Mouse (Mus musculus): ENCODE results near the gene Lmtk3. TPM values are rescaled to one million over a fixed set of nuclear protein-coding genes. Genes with fewer than 3 reads are reported as not detected.

Lmtk3 gene
- total RNA-seq, 1 experiment from 2014 or later = 14.8 TPM

DNA sequence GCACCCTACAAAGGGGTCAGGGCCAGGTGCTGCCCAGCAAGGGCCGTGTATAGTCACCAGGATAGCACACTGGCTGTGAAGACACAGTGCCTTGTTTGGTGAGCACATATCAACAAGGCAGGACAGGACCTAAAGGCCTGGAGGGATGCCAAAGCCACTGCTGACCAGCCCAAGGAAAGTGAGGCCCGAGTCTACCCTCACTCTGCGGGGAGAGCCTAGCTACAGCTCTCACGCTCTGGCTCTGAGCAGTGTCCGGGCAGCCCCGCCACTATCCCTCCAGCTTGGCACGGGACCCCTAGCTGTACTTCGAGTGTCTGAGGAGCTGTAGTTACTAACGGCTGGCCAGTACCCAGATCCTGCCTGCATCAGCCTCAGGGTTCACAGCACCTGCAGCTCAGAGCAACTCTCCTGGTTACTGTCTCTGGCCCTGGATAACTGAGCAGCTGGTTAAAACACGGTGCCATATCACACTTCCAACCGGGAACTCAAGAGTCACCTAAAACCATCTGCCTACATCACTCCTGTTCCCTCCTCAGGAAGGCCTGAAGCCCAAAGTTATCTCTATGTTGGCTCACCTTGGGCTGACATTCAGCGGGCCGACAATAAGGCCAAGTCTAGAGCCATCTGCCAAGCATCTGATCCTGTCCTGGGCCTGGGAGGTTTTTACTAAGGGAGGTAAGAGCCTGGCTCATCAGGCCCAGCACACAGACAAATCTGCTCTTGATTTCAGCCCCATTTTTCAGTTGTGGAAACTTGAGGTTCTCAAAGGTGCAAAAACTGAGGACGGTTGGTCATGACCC lies 25.9 kb downstream of the Lmtk3 start:
- no peak for DNase-seq

DNA sequence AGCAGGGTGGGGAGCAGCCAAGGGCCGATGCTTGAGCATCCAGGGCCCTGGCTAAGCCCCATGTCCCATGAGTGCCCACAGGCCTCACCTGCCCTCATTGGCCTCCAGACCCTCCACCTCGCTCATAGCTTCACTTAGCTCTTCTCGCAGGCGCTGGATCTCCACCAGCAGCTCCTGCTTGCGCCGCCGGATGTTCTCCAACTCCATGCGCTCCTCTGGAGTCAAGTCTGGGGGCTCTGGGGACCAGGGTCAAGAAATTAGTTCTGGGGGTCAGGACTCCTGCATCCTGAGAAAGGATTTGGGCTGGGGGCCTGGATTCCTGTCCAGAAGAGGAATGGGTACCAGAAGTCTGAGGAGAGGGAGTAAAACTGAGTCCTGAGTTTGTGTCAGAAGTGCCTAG lies 29.4 kb downstream of the Lmtk3 start:
- no peak for DNase-seq

DNA sequence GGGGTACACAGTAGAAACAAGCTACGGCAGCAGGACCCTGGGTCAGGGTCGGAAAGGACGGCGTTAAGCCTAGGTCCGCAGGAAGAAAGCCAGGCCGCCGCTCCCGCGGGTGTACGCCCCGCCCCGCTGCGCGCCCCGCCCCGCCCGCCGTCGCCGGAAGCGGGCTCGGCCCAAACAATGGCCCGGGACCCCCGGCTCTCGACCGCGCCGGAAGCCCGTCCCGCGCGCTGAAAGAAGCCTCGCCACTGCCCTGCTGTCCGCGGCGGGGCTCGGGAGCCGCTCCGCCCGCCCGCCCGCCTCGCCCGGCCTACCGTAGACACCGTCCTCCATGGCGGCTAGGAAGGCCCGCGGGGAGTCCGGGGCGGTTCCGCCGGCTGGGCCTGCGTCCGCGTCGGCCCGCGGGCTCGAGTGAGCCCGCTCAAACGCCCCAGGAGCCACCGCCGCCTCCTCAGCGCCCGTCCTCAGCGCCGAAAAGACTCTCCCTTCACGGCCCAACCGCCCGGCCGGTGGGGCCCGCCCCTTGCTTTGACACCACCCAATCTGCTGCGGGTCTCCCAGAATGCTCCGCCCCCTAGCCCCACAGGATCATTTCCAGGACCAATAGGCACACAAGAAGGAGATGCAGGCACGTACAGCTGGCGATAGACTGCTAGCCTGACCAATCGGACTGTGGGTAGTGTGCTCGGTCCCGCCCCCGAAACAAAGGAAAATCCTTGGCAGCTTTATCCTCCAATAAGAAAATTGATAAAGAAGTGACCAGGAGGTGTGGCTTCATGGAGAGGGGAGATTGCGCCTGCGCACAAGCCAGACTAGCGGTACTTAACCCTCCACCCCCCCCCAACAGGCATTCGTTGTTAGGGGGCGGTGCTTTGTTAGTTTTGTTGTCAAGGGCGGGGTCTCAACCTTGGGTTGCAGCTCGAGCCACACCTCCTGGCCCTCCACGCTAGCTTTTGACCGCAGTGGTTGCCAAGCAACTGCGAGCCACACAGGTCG lies 30.5 kb downstream of the Lmtk3 start, which contains the start of gene Cyth2:
Gene Cyth2 (minus strand): TSS at position 795 of the 993 bp plus-strand sequence.
- DNase-seq = peak; percentile 98

DNA sequence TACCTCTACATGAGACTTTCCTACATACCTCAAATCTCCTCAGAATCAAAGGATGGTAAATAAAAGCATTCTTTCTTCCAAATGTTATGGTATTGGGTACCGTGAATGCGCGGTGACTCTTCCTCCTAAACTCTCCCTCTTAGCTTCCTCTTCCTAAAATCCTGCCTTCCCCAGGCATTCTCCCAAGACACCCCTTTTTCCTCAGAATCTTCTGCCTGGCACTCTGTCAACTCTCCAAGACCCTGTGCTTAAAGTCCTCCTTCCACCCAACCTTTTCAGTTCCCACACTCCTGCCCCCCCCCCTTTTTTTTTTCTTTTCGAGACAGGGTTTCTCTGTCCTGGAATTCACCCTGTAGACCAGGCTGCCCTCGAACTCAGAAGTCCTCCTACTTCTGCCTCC lies 31.3 kb downstream of the Lmtk3 start:
- DNase-seq = no peak

DNA sequence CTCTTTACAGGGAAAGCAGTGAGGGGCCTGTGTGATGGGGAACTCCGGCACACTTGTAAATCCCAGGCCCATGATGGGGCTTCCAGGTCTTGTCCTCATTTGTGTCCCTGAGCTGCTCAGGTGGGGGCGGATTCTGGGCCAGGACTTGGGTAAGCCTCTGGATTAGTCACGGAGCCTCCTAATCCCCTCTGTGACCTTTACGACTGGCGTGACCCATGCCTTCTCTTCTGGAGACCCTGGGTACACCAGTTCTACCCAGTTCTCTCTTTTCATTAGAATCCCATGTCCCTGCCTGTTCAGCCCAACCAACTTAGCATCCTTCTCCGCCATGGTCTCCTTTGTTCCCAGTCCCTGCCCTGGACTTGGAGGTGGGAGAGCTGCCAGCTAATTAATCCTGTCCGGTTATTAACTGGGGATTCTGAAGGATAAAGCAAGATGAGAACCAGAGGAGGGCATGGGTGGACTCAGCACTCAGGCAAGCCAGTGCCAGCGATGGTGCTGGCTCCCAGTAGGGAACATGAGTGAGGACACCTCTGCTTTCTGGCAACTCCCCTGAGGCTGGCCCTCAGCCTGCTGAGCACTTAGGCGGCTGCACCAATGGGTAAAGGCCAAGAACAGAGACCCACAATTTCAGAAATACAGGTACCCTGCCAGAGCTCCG lies 31.9 kb downstream of the Lmtk3 start:
- no peak for DNase-seq

DNA sequence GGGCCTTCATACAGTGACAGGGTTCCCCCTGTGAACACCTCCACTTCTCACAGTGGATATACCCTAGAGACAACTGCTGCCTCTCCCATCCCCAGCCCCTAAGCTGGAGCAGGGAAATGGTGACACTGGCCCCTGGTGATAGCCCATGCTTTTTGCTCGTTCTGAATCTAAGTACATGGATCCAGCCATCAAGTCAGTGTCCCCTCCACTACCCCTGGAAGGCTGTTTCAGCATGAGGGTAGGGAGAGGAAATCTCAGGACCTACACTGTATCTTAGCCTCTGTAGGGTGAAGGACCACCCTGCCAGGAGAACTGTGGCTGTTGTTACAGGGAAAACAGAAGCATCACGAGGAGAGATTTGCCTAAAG lies 32.4 kb downstream of the Lmtk3 start:
- no peak for DNase-seq

DNA sequence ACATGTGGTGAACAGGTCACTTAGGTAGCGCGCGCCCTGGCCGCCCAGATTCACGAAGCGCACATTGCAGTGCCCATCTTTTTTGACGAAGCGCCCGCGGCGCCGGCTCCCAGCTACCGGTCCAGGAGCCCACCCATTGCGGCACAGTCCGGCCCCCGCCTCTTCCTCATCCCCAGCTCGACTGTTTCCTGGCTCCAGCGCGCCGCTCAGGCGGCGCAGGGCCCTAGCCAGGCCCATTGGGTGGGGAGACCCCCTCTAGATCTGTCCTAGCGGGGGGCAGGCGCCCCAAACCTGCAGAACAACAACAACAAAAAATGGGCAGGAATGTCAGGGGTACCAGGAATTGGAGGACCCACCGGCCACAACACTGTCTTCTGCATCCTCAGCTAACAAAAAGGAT lies 36.3 kb downstream of the Lmtk3 start:
- DNase-seq = no peak

DNA sequence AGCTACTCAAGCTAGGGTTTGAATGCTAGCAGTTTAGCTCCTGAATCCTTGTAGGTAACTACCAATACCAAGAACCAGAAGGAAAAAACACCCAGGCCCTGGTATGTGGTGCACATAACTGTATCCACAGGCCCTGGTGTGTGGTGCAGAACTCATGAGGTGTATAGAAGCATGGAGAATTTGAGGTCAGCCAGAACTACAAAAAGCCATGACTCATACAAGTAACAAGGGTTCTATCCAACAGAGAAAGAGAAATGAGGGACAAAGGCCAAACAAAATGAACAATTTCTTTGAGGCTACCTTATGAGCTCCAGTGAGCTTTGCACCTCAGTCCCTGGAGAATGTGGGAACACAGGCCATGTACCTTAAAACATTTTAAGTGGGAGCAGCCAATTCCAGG lies 37.4 kb downstream of the Lmtk3 start:
- DNase-seq = no peak

DNA sequence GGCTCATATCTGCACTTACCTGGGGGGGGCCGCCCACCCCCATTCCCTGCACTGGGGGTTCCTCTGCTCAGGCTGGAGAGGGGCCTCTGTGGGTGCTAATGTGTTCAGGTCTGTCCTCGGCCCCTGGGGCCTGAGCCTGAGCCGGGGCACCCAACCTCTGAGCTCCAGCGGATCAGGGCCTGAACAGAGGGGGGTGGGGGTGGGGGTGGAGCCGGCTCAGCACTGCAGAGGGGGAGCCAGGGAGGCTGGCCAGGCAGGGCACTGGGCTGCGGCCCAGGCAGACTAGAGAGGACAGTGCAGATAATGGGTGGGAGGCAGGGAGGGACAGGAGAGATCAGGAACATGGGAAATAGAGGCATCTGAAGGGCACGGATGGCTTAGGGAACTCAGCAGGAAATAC lies 41.1 kb downstream of the Lmtk3 start, which contains the start of gene Kcnj14:
Gene Kcnj14 (minus strand): TSS at position 185 of the 400 bp plus-strand sequence.
- DNase-seq = no peak

DNA sequence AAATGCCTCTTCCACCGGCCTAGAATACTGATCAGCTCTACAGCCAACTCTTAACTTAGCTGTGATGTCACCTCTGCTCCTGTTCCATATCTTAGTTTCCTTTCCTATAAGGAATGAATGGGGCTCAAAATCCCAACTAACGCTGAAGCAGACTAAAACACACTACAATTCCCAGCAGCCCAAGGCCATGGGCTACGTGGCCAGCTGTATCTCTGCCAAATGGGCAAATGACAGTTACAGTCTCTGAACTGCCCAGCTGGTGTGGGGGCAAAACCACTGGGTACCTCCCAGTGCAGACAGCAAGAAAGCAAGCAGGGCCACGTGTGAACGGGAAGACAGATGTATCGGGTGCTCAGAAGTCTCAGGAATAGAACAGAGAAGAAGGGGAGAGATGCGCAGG lies 43.1 kb downstream of the Lmtk3 start:
- no peak for DNase-seq

DNA sequence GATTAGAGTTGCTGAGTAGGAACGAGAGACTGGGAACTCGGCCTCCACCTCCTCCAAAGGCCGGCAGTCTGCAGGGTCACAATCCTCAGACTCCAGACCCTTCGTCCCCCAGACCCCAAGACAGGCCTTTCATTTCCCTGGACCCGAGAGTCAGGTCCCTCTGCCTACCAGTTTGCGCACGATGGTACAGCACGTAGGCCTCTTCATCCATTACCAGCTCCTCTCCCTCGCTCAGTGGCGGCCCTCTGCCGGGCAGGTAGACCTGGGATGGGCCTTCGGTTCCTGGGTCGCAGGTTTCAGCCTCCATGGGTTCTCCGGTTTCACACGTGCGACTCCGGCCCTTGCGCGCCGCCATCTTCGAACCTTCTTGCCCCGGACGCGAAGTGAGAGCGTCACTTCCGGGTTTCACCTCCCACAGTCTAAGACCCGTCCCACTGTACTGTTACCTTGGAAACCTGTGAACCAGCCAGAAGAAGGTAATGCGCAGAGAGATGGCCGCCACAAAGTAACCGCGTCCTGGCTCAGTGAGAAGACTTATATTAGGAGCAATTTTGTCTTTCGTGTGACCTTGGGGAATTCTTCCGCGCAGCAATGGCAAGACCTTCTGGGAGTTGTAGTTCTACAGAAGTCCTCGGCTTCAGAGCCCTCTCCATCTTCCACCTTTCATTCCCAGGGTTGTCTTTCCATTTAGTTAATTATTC lies 47.0 kb downstream of the Lmtk3 start, which contains the start of gene Grwd1:
Gene Grwd1 (minus strand): TSS at position 518 of the 701 bp plus-strand sequence.
- peak; percentile 81 for DNase-seq

DNA sequence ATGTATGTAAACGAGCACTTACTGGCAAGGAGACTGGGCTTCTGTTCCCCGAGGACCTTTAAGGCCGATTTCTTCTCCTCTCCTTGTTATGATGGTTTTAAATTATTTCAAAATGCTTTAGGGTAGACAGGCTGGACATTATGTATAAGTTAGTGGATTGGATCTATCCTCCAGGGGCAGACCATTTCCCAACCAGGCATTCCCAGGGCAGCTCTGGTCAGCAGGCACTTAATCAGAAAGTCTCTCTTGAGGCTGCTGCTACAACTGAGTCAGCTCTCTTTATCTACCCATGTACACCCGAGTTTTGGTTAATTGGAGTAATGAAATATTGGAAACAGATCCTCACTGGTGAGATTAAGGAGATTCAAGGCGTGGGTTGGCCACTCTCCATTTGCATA lies 47.6 kb downstream of the Lmtk3 start:
- no peak for DNase-seq

DNA sequence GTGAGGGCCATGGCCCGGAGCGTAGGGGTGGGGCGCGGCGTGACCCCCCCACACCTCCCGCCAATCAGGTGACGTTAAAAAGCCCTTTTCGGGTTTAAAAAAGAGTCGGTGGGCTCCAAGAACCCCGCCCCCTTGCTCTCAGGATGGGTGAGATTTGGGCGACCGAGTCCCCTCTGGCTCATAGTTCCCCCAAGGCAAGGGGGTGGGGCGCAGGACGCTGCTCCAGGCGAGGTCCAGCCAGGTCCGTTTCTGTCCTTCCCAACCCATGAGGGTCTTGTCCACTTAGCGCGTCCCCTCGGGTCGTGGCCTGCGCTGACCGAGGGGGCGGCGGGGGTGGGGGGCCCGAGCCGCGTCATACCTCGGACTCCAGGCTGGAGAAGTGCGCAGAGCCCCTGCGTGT lies 48.9 kb downstream of the Lmtk3 start:
- DNase-seq = no peak

DNA sequence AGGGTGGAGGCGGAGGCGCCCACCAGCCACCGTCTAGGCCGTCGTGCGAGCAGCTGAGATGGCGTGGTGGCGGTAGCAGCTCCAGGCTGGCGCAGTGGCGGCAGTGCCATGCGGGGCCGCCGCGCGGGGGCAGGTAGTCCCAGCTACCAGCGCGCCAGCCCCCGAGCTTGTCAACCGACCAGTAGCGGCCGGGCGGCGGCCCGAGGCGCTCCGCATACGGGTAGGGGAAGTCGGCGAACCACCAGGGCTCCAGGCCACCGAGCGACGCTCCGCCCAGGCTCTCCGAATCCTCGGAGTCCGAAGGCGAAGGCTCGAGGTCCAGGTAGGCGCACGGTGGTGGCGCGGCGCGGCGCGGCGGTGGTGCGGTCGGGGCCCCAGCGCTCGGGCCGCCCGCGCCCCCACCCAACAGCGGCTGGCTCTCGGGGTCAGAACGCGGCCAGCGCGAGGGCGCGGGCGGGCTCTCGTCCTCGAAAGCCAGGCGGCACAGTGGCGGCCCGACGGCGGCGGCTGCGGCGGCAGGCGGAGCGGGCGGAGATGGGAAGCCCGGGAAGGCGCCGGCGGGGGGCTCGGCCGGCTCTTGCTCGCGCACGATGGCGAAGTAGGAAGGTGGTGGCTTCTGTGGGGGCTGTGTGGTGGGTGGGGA lies 49.7 kb downstream of the Lmtk3 start:
- DNase-seq = no peak

DNA sequence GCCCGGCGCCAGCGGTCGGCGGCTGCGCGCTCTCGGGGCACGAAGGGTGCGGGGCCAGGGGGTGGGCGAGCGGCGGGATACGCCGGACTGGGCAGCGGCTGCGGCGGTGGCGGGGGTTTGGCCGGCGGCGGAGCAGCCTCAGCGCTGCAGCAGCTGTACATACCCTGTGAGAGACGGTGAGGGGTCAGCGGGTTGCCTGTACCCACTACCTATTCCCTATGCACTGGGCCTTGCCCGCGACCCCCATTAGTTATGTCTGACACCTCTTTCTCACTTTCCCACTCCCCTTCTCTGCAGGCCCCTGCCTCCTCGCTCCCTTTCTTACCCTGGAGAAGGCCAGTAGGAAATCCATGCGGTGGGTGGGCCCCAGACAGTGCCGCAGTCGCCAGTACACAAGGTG lies 50.4 kb downstream of the Lmtk3 start:
- DNase-seq = no peak

DNA sequence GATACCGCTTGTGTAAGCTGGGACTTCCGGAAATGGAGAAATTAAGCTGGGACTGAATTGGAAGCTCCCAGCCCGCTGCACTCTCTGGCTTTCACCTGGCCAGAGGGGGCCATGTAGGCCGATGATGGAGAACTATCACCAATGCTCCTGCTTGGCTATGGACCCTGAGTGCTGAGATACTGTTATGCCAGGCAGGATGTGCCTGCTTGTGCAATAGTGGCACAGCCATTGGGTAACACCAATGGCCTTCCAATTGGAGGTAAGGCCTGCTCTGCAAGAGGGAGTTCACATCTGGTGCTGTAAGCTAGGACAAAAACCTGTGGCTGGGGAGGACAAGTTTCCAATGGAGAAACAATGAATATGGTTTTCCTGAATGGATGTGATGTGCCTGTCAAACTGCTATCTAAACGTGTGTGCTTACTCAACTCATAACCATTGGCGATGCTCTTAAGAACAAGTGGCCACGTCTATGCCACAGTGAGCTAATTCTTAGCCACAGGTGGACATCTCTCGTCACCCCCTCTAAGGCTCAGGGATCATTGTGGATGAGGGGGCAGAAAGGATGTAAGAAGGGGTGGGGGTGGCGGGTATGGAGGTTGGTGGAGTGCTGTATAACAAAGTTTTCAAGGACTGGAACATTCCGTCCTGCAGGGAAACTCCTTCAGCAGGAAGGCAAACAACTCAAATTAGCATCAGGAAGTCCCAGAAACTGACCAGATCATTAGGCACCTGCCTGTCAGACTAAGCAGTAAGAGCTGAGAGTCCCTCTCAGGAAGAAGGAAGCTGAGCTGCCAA lies 59.6 kb downstream of the Lmtk3 start:
- DNase-seq = no peak

DNA sequence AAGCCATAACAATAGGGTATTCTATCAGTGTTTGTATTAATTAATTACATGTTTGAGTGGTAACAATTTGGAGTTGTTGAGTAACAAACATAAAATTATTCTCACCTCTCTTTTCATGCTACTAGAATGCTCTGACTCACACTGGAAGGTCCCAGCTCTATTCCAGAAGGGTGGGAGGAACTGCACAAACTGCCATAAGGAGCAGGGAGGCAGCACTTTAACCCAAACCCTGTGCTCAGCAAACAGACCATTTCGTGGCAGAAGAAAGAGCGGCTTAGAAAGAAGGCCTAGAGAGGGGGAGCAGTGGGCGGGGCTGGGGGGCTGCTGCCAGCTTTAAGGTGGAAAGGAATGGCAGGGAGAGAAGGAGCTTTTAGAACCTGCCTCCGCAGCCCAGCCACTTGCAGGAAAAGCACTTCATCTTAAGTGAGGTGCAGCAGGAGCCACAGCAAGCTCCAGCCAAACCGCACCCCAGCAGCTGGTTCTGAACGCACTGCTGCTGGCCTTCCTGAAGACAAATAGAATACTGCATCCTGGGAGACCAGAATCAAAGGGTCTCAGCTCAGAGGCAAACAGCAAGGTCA lies 65.0 kb downstream of the Lmtk3 start:
- no peak for DNase-seq

DNA sequence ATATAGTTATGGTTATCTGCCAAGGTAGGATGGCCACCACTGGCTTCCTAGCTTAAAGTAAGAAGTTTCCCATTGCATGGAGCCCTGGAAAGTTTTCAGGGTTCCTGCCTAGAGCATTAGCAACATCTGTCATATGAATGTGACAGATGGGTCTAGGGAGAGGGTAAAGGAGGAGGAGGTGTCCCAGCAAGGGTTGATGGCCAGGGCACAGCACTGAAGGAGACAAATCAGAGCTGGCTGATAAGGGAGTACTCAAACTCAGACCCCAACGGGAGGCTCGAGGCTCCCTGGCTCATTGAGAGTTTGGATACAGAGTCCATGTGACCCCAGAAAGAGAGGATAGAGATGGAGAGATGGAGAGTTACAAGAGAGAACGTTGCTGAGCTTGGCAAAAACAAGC lies 67.1 kb downstream of the Lmtk3 start:
- DNase-seq = no peak

DNA sequence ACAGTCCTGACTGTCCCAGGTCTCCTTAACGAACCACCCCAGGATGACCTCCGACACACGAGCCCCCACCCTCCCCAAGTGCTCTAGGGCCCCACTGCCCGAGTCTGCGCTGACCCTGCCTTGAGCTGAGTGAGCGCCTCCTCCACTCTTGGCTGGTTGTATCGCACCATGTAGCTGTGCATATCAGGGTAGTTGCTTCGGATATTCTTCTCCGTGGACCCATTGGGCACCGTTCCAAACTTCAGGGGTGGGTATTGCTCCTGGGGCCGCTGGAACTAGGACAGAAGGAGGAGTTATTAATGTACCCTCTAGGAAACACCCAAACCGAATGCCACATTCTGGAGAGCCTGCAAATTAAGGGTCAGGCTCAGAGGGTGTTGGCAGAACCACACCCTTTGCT lies 69.6 kb downstream of the Lmtk3 start:
- no peak for DNase-seq

Measured in adrenal gland, postnatal 25 days (tissue).